Mouse (Mus musculus) cortical plate, adult 2 months (tissue): ENCODE data around the gene Tef.

Experiments used
- CTCF ChIP-seq: fragments of 200-500 bp; IDR thresholded peaks from 2 replicates; pipeline ENCODE4 v1.5.1; 2011; ENCODE audit warnings: mild to moderate bottlenecking, control low read depth, low read length; ENCODE audit not compliant: insufficient read depth; ENCODE audit errors: extremely low read depth
- POLR2A ChIP-seq: fragments of 200-500 bp; IDR thresholded peaks from 2 replicates; pipeline ENCODE4 v1.6.1; 2011; ENCODE audit warnings: mild to moderate bottlenecking, low read length, control low read depth; ENCODE audit not compliant: insufficient read depth; ENCODE audit errors: extremely low read depth

- TF ChIP-seq POLR2A (no peak), CTCF (no peak)
Measured at GRCm38 (mm10) chr15:81847861-81848260, 45.6 kb downstream of the Tef start.
